Mouse (Mus musculus) ES-E14 (cell line): ENCODE data around the gene Slc24a2.

Experiments
- CHD2 ChIP-seq: IDR thresholded peaks from 2 replicates; pipeline ENCODE4 v1.6.1; 2014; ENCODE audit warnings: mild to moderate bottlenecking, low read depth, low read length, inconsistent platforms
- MAFK ChIP-seq: IDR thresholded peaks from 2 replicates; pipeline ENCODE4 v1.6.1; 2014; ENCODE audit warnings: mild to moderate bottlenecking, low read depth, low read length, inconsistent platforms; ENCODE audit not compliant: insufficient read depth
- ZNF384 ChIP-seq: IDR thresholded peaks from 2 replicates; pipeline ENCODE4 v1.6.1; 2012; ENCODE audit warnings: low read depth, low read length, inconsistent platforms

DNA sequence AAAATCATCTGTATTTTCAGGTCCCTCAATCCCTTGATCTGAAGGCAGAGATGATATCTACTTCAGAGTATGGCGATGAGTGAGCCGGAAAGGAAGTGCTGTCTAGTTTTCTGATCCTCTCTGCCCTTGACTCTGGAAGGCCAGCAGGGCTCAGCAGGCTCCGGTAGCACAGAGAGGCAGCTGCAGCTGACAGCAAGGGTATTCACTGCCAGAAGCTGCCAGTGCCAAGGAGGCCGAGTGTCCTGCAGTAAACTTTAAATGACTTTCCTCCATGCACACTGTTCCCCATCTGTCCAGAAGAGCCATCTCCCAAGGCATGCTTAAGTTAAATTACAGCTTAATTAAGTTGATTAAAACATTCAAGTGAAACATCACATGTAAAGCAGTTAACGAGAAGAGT, 12.1 kb downstream of the Slc24a2 start:
- TF ChIP-seq ZNF384 (no peak), CHD2 (no peak), MAFK (no peak)
